Mouse (Mus musculus): Measurements from ENCODE around the gene Oas1f. TPM values are rescaled to one million over a fixed set of nuclear protein-coding genes. Genes with fewer than 3 reads are reported as not detected.
"Not testable (repeated sequence)": the region's sequence is repeated elsewhere in the genome, so short reads cannot be mapped to it uniquely, and the experiment has no call there.

Oas1f gene
- polyA plus RNA-seq, 1 experiment = 0.51 TPM

GRCm38 (mm10) chr5:120887831-120888230 lies 40.7 kb downstream of the Oas1f start:
- no peaks in the 10 kb centered on the region for H3K36me3 ChIP-seq (ENCODE audit: control insufficient read depth, insufficient read depth, low read length)
- WGBS = 53% methylated on average over 6 of the region's 6 CpGs
- H3K4me1 ChIP-seq (replicated peaks; ENCODE audit: control insufficient read depth, insufficient read depth, low read length) = no peaks in the 10 kb centered on the region
- no peaks in the 10 kb centered on the region for H3K27me3 ChIP-seq (ENCODE audit: control insufficient read depth, insufficient read depth, low read length)
- TF ChIP-seq POLR2A (IDR thresholded peaks at IDR 0.05; ENCODE audit: control insufficient read depth, extremely low read depth, insufficient read depth, low read length, poor library complexity) (no peak), CTCF (IDR thresholded peaks at IDR 0.05; ENCODE audit: borderline replicate concordance, control insufficient read depth, extremely low read depth, insufficient read depth, low read length, poor library complexity) (no peak)
- H3K4me3 ChIP-seq (ENCODE audit: control insufficient read depth, insufficient read depth, low read length) = no peak overlapping the region
- no peak overlapping the region for H3K27ac ChIP-seq (ENCODE audit: control insufficient read depth, insufficient read depth, low read length)
- no peak for DNase-seq

GRCm38 (mm10) chr5:120888294-120888815 lies 41.2 kb downstream of the Oas1f start:
- 54% methylated on average over 4 of the region's 4 CpGs for WGBS
- not testable (repeated sequence) for H3K4me3 ChIP-seq (ENCODE audit: control insufficient read depth, insufficient read depth, low read length); H3K36me3 ChIP-seq (ENCODE audit: control insufficient read depth, insufficient read depth, low read length); DNase-seq; H3K27me3 ChIP-seq (ENCODE audit: control insufficient read depth, insufficient read depth, low read length); H3K4me1 ChIP-seq (replicated peaks; ENCODE audit: control insufficient read depth, insufficient read depth, low read length); H3K27ac ChIP-seq (ENCODE audit: control insufficient read depth, insufficient read depth, low read length)

GRCm38 (mm10) chr5:120890026-120890425 lies 42.9 kb downstream of the Oas1f start:
- DNase-seq = no peak
- Histone ChIP-seq H3K27me3 (ENCODE audit: control insufficient read depth, insufficient read depth, low read length) (no peaks in the 10 kb centered on the region), H3K4me3 (ENCODE audit: control insufficient read depth, insufficient read depth, low read length) (no peak overlapping the region), H3K4me1 (replicated peaks; ENCODE audit: control insufficient read depth, insufficient read depth, low read length) (no peaks in the 10 kb centered on the region), H3K27ac (ENCODE audit: control insufficient read depth, insufficient read depth, low read length) (no peak overlapping the region), H3K36me3 (ENCODE audit: control insufficient read depth, insufficient read depth, low read length) (no peaks in the 10 kb centered on the region)
- TF ChIP-seq CTCF (IDR thresholded peaks at IDR 0.05; ENCODE audit: borderline replicate concordance, control insufficient read depth, extremely low read depth, insufficient read depth, low read length, poor library complexity) (no peak), POLR2A (IDR thresholded peaks at IDR 0.05; ENCODE audit: control insufficient read depth, extremely low read depth, insufficient read depth, low read length, poor library complexity) (no peak)
- WGBS = 96% methylated on average over 2 of the region's 2 CpGs

- Histone ChIP-seq H3K27ac (ENCODE audit: control insufficient read depth, insufficient read depth, low read length) (no peak overlapping the region), H3K4me1 (replicated peaks; ENCODE audit: control insufficient read depth, insufficient read depth, low read length) (no peaks in the 10 kb centered on the region), H3K27me3 (ENCODE audit: control insufficient read depth, insufficient read depth, low read length) (no peaks in the 10 kb centered on the region), H3K4me3 (ENCODE audit: control insufficient read depth, insufficient read depth, low read length) (no peak overlapping the region), H3K36me3 (ENCODE audit: control insufficient read depth, insufficient read depth, low read length) (no peaks in the 10 kb centered on the region)
- no peak for TF ChIP-seq CTCF (IDR thresholded peaks at IDR 0.05; ENCODE audit: borderline replicate concordance, control insufficient read depth, extremely low read depth, insufficient read depth, low read length, poor library complexity)
- no peak for TF ChIP-seq POLR2A (IDR thresholded peaks at IDR 0.05; ENCODE audit: control insufficient read depth, extremely low read depth, insufficient read depth, low read length, poor library complexity)
- WGBS = 6% methylated on average over 3 of the region's 3 CpGs
- no peak for DNase-seq
Observed at GRCm38 (mm10) chr5:120890991-120891390, 43.8 kb downstream of the Oas1f start.

GRCm38 (mm10) chr5:120891566-120892242 lies 44.5 kb downstream of the Oas1f start:
- not testable (repeated sequence) for H3K4me3 ChIP-seq (ENCODE audit: control insufficient read depth, insufficient read depth, low read length); H3K27ac ChIP-seq (ENCODE audit: control insufficient read depth, insufficient read depth, low read length); DNase-seq; H3K27me3 ChIP-seq (ENCODE audit: control insufficient read depth, insufficient read depth, low read length); H3K4me1 ChIP-seq (replicated peaks; ENCODE audit: control insufficient read depth, insufficient read depth, low read length); H3K36me3 ChIP-seq (ENCODE audit: control insufficient read depth, insufficient read depth, low read length)
- WGBS = 98% methylated on average over 2 of the region's 2 CpGs

- Histone ChIP-seq H3K4me1 (replicated peaks; ENCODE audit: control insufficient read depth, insufficient read depth, low read length) (no peaks in the 10 kb centered on the region), H3K27ac (ENCODE audit: control insufficient read depth, insufficient read depth, low read length) (no peak overlapping the region), H3K4me3 (ENCODE audit: control insufficient read depth, insufficient read depth, low read length) (no peak overlapping the region), H3K36me3 (ENCODE audit: control insufficient read depth, insufficient read depth, low read length) (no peaks in the 10 kb centered on the region), H3K27me3 (ENCODE audit: control insufficient read depth, insufficient read depth, low read length) (no peaks in the 10 kb centered on the region)
- DNase-seq = no peak
- TF ChIP-seq CTCF (IDR thresholded peaks at IDR 0.05; ENCODE audit: borderline replicate concordance, control insufficient read depth, extremely low read depth, insufficient read depth, low read length, poor library complexity) = no peak
- TF ChIP-seq POLR2A (IDR thresholded peaks at IDR 0.05; ENCODE audit: control insufficient read depth, extremely low read depth, insufficient read depth, low read length, poor library complexity) = no peak
- WGBS = 95% methylated on average over 2 of the region's 2 CpGs
Observed at GRCm38 (mm10) chr5:120892243-120892660, 45.1 kb downstream of the Oas1f start.

- H3K36me3 ChIP-seq (ENCODE audit: control insufficient read depth, insufficient read depth, low read length); H3K4me3 ChIP-seq (ENCODE audit: control insufficient read depth, insufficient read depth, low read length); DNase-seq; H3K27ac ChIP-seq (ENCODE audit: control insufficient read depth, insufficient read depth, low read length); H3K27me3 ChIP-seq (ENCODE audit: control insufficient read depth, insufficient read depth, low read length); H3K4me1 ChIP-seq (replicated peaks; ENCODE audit: control insufficient read depth, insufficient read depth, low read length): not testable (repeated sequence)
- WGBS = 99% methylated on average over 4 of the region's 4 CpGs
Observed at GRCm38 (mm10) chr5:120893866-120894265, 46.7 kb downstream of the Oas1f start.

- H3K4me1 ChIP-seq (replicated peaks; ENCODE audit: control insufficient read depth, insufficient read depth, low read length); DNase-seq; H3K27ac ChIP-seq (ENCODE audit: control insufficient read depth, insufficient read depth, low read length); H3K4me3 ChIP-seq (ENCODE audit: control insufficient read depth, insufficient read depth, low read length); H3K27me3 ChIP-seq (ENCODE audit: control insufficient read depth, insufficient read depth, low read length); H3K36me3 ChIP-seq (ENCODE audit: control insufficient read depth, insufficient read depth, low read length): not testable (repeated sequence)
- whole genome bisulfite sequencing = 83% methylated on average over 2 of the region's 2 CpGs
Observed at GRCm38 (mm10) chr5:120894692-120895091, 47.5 kb downstream of the Oas1f start.
